Mouse (Mus musculus) granulocyte monocyte progenitor cell, adult 5-6 weeks (primary cell): ENCODE results near the gene Daam1. TPM values are rescaled to one million over a fixed set of nuclear protein-coding genes. Genes with fewer than 3 reads are reported as not detected.

Experiments
- ATAC-seq: replicated peaks from 2 replicates; pipeline ENCODE4 v1.8.0; 2016; ENCODE audit warnings: mild to moderate bottlenecking, moderate TSS enrichment, inconsistent platforms; ENCODE audit not compliant: poor library complexity, severe bottlenecking
- total RNA-seq, 2 experiments: library from RNA; stranded (forward) in 1 of 2; stranded (reverse) in 1 of 2; fragments of 200-712, 200-1000 nt in 1 of 2; fragments of >200 nt in 1 of 2; fragmentation: Nextera tagmentation in 1 of 2; gene quantifications; 2 replicates each; pipeline ENCODE4 v1.2.3; 2014 to 2017

Daam1 gene
- total RNA-seq, 2 experiments from 2014 or later = 9.4 to 17.8 TPM

- no peak for ATAC-seq
Observed at GRCm38 (mm10) chr12:72020285-72020684, 189.4 kb downstream of the Daam1 start.

- no peak for ATAC-seq
Observed at GRCm38 (mm10) chr12:72021543-72021942, 190.7 kb downstream of the Daam1 start.

GRCm38 (mm10) chr12:72022790-72023189 is 191.9 kb downstream of the Daam1 start:
- ATAC-seq = no peak

GRCm38 (mm10) chr12:72023572-72023971 is 192.7 kb downstream of the Daam1 start:
- ATAC-seq = no peak

- no peak for ATAC-seq
Observed at GRCm38 (mm10) chr12:72025275-72025795, 194.5 kb downstream of the Daam1 start.

- no peak for ATAC-seq
Observed at GRCm38 (mm10) chr12:72031171-72031570, 200.3 kb downstream of the Daam1 start.

GRCm38 (mm10) chr12:72031794-72032193 is 200.9 kb downstream of the Daam1 start:
- no peak for ATAC-seq

- ATAC-seq = no peak
Observed at GRCm38 (mm10) chr12:72036097-72036661, 205.3 kb downstream of the Daam1 start.

- no peak for ATAC-seq
Observed at GRCm38 (mm10) chr12:72037049-72037448, 206.2 kb downstream of the Daam1 start.

GRCm38 (mm10) chr12:72038866-72039265 is 208.0 kb downstream of the Daam1 start:
- ATAC-seq = no peak

- no peak for ATAC-seq
Observed at GRCm38 (mm10) chr12:72039501-72039900, 208.6 kb downstream of the Daam1 start.

- ATAC-seq = no peak
Observed at GRCm38 (mm10) chr12:72041238-72041637, 210.4 kb downstream of the Daam1 start.

Other genes starting within 250 kb of the Daam1 start
- gene Gpr135, start 240.0 kb downstream of the Daam1 start, total RNA-seq (2014; fragmentation: Nextera tagmentation) = not detected in 2 replicates
- 0.21 TPM in 1 of 2 replicates, not detected in the other for gene Gpr135, start 240.0 kb downstream of the Daam1 start, total RNA-seq (2017)